Mouse (Mus musculus): ENCODE data around the gene Smo. TPM values are rescaled to one million over a fixed set of nuclear protein-coding genes. Genes with fewer than 3 reads are reported as not detected.

The Smo gene
- 4.5 and 4.7 TPM in 2 replicates for polyA plus RNA-seq (2012; rRNA removed)

- H3K27ac ChIP-seq (ENCODE audit: control insufficient read depth, insufficient read depth, low read depth, low read length), result peak within 1 kb of the TSS; percentile 65
- H3K4me1 ChIP-seq (ENCODE audit: control insufficient read depth, insufficient read depth, low read length), result peaks cover 16% of the 10 kb centered on the region
- H3K4me3 ChIP-seq (ENCODE audit: control insufficient read depth, low read depth, low read length), result peak within 1 kb of the TSS; percentile 92
- no peaks in the 10 kb centered on the region; the same call in 1 of the 2 replicates for H3K27me3 ChIP-seq (ENCODE audit: control insufficient read depth, insufficient read depth, low read length)
- peak; percentile 45; the same call in 1 of the 2 replicates for TF ChIP-seq POLR2A (IDR thresholded peaks at IDR 0.05; ENCODE audit: control insufficient read depth, low read depth, low read length)
- TF ChIP-seq CTCF (IDR thresholded peaks at IDR 0.05; ENCODE audit: control insufficient read depth, insufficient read depth, insufficient replicate concordance, low read depth, low read length), result no peak
- no peaks in the 10 kb centered on the region for H3K36me3 ChIP-seq (ENCODE audit: control insufficient read depth, insufficient read depth, low read length)
Observed at GRCm38 (mm10) chr6:29735336-29735688, at the start of gene Smo. Gene Smo (plus strand): TSS chr6:29735503.

DNA sequence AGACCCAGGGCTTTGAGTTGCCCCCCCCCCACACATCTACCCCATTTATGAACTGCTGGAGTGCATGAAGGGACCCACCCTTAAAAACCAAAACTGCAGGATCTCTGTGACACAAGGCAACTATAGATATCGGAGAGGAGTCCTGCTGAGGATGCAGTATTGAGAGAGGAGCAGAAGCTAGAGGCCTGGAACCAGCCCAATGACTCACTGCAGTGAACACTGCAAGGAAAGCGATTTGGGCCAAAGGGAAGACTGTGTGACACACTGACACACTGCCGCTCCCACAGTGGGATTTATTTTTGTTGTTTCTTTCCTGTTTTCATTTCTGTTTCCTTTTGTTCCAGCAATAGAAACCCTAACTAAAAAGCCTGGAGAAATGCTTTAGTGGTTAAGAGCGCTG lies 49.4 kb upstream of the Smo start:
- H3K27me3 ChIP-seq (ENCODE audit: control insufficient read depth, insufficient read depth, low read length), result no peaks in the 10 kb centered on the region
- no peak overlapping the region for H3K27ac ChIP-seq (ENCODE audit: control insufficient read depth, insufficient read depth, low read depth, low read length)
- H3K4me1 ChIP-seq (ENCODE audit: control insufficient read depth, insufficient read depth, low read length), result no peaks in the 10 kb centered on the region
- no peaks in the 10 kb centered on the region for H3K36me3 ChIP-seq (ENCODE audit: control insufficient read depth, insufficient read depth, low read length)
- no peak overlapping the region for H3K4me3 ChIP-seq (ENCODE audit: control insufficient read depth, low read depth, low read length)
- TF ChIP-seq POLR2A (IDR thresholded peaks at IDR 0.05; ENCODE audit: control insufficient read depth, low read depth, low read length) (no peak), CTCF (IDR thresholded peaks at IDR 0.05; ENCODE audit: control insufficient read depth, insufficient read depth, insufficient replicate concordance, low read depth, low read length) (no peak)

GRCm38 (mm10) chr6:29689458-29689857 lies 45.8 kb upstream of the Smo start:
- TF ChIP-seq POLR2A (IDR thresholded peaks at IDR 0.05; ENCODE audit: control insufficient read depth, low read depth, low read length), result no peak
- no peak for TF ChIP-seq CTCF (IDR thresholded peaks at IDR 0.05; ENCODE audit: control insufficient read depth, insufficient read depth, insufficient replicate concordance, low read depth, low read length)
- Histone ChIP-seq H3K36me3 (ENCODE audit: control insufficient read depth, insufficient read depth, low read length) (no peaks in the 10 kb centered on the region), H3K4me3 (ENCODE audit: control insufficient read depth, low read depth, low read length) (no peak overlapping the region)

GRCm38 (mm10) chr6:29693953-29694352 lies 41.4 kb upstream of the Smo start, which contains the start of gene Tspan33:
Gene Tspan33 (plus strand): TSS chr6:29694222.
- Histone ChIP-seq H3K27ac (ENCODE audit: control insufficient read depth, insufficient read depth, low read depth, low read length) (peak within 1 kb of the TSS; percentile 41; the same call in 1 of the 2 replicates), H3K27me3 (ENCODE audit: control insufficient read depth, insufficient read depth, low read length) (no peaks in the 10 kb centered on the region)

More at GRCm38 (mm10) chr6:29689458-29689857, 45.8 kb upstream of the Smo start:
- Histone ChIP-seq H3K27ac (ENCODE audit: control insufficient read depth, insufficient read depth, low read depth, low read length) (no peak overlapping the region), H3K4me1 (ENCODE audit: control insufficient read depth, insufficient read depth, low read length) (peaks cover 2% of the 10 kb centered on the region), H3K27me3 (ENCODE audit: control insufficient read depth, insufficient read depth, low read length) (no peaks in the 10 kb centered on the region)

DNA sequence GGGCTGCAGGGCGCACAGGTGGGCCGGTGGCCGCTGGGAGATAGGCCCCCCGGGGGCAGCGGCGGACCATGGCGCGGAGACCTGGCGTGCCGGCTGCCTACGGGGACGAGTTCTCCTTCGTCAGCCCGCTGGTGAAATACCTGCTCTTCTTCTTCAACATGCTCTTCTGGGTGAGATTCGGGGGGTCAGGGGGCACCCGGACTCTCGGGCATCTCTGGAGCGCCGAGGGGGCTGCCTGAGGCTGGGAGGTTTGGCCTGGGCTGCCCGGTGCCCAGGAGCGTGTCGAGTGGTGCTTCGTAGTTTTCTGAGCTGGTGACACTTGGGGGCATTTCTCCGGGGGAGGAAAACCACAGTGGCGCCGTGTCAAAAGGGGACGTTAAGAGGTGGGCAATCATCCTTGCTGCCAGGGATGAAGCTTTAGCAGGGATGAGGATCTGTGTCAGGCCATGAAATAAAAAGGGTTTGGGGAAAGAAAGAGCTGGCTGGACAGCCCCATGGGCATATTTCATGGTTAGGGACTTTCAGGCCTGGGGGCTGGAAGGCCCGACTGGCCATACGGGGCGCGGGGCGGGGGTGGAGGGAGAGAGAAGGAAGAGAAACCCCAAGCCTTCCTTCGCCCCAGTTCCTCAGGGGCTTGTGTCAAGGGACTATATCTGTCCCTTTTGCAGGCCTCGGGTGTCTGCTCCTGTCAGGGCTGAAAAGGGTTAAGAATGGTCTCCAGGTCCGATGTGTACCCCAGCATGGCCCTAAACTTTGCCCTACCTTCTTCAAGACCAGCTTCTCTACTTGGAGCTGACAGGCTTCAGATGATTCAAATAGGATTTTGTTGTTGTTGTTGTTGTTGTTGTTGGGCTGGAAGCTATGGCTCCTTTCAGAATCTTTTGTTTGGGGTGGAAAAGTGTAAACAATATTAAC lies 40.7 kb upstream of the Smo start:
- peak overlapping the region; percentile 90 for H3K4me3 ChIP-seq (ENCODE audit: control insufficient read depth, low read depth, low read length)
- H3K27me3 ChIP-seq (ENCODE audit: control insufficient read depth, insufficient read depth, low read length), result no peaks in the 10 kb centered on the region
- peaks cover 12% of the 10 kb centered on the region for H3K4me1 ChIP-seq (ENCODE audit: control insufficient read depth, insufficient read depth, low read length)
- no peaks in the 10 kb centered on the region for H3K36me3 ChIP-seq (ENCODE audit: control insufficient read depth, insufficient read depth, low read length)
- H3K27ac ChIP-seq (ENCODE audit: control insufficient read depth, insufficient read depth, low read depth, low read length), result peak overlapping the region; percentile 41; the same call in 1 of the 2 replicates
- TF ChIP-seq POLR2A (IDR thresholded peaks at IDR 0.05; ENCODE audit: control insufficient read depth, low read depth, low read length) (no peak), CTCF (IDR thresholded peaks at IDR 0.05; ENCODE audit: control insufficient read depth, insufficient read depth, insufficient replicate concordance, low read depth, low read length) (no peak)

More at GRCm38 (mm10) chr6:29693953-29694352, 41.4 kb upstream of the Smo start, which contains the start of gene Tspan33:
- Histone ChIP-seq H3K4me1 (ENCODE audit: control insufficient read depth, insufficient read depth, low read length) (peaks cover 12% of the 10 kb centered on the region), H3K4me3 (ENCODE audit: control insufficient read depth, low read depth, low read length) (peak within 1 kb of the TSS; percentile 90), H3K36me3 (ENCODE audit: control insufficient read depth, insufficient read depth, low read length) (no peaks in the 10 kb centered on the region)
- peak; percentile 48; the same call in 1 of the 2 replicates for TF ChIP-seq POLR2A (IDR thresholded peaks at IDR 0.05; ENCODE audit: control insufficient read depth, low read depth, low read length)
- no peak for TF ChIP-seq CTCF (IDR thresholded peaks at IDR 0.05; ENCODE audit: control insufficient read depth, insufficient read depth, insufficient replicate concordance, low read depth, low read length)

DNA sequence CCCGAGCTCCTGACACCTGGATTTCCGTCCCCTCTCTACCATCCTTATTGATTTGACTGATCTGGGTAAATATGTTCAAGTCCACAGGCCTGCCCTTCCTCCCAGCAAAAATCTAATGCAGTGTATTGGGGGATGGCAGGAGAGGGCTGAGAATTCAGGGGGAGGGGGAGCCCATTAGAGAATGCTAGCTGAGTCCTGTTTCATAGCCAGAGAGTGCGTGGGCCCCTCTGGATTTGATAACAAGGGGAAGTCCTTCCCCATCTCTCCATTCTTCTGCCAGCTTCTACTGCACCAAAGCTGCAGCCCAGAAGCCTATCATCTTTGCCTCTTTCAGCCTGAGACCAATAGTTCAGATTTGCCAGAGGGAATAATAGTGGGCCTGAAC lies 40.0 kb upstream of the Smo start:
- H3K4me3 ChIP-seq (ENCODE audit: control insufficient read depth, low read depth, low read length), result no peak overlapping the region
- TF ChIP-seq POLR2A (IDR thresholded peaks at IDR 0.05; ENCODE audit: control insufficient read depth, low read depth, low read length) (no peak), CTCF (IDR thresholded peaks at IDR 0.05; ENCODE audit: control insufficient read depth, insufficient read depth, insufficient replicate concordance, low read depth, low read length) (no peak)
- H3K27ac ChIP-seq (ENCODE audit: control insufficient read depth, insufficient read depth, low read depth, low read length), result no peak overlapping the region

GRCm38 (mm10) chr6:29695975-29696374 lies 39.3 kb upstream of the Smo start:
- Histone ChIP-seq H3K27me3 (ENCODE audit: control insufficient read depth, insufficient read depth, low read length) (no peaks in the 10 kb centered on the region), H3K27ac (ENCODE audit: control insufficient read depth, insufficient read depth, low read depth, low read length) (no peak overlapping the region), H3K36me3 (ENCODE audit: control insufficient read depth, insufficient read depth, low read length) (no peaks in the 10 kb centered on the region), H3K4me1 (ENCODE audit: control insufficient read depth, insufficient read depth, low read length) (peaks cover 16% of the 10 kb centered on the region), H3K4me3 (ENCODE audit: control insufficient read depth, low read depth, low read length) (no peak overlapping the region)
- TF ChIP-seq CTCF (IDR thresholded peaks at IDR 0.05; ENCODE audit: control insufficient read depth, insufficient read depth, insufficient replicate concordance, low read depth, low read length) (no peak), POLR2A (IDR thresholded peaks at IDR 0.05; ENCODE audit: control insufficient read depth, low read depth, low read length) (no peak)

More for the DNA sequence above, 40.0 kb upstream of the Smo start:
- Histone ChIP-seq H3K4me1 (ENCODE audit: control insufficient read depth, insufficient read depth, low read length) (peaks cover 12% of the 10 kb centered on the region), H3K36me3 (ENCODE audit: control insufficient read depth, insufficient read depth, low read length) (no peaks in the 10 kb centered on the region), H3K27me3 (ENCODE audit: control insufficient read depth, insufficient read depth, low read length) (no peaks in the 10 kb centered on the region)

All from testis, adult 2 months (tissue).